Mouse (Mus musculus): Measurements from ENCODE around the gene Cspg4. TPM values are rescaled to one million over a fixed set of nuclear protein-coding genes. Genes with fewer than 3 reads are reported as not detected.
"Not testable (repeated sequence)": the region's sequence is repeated elsewhere in the genome, so short reads cannot be mapped to it uniquely, and the experiment has no call there.

Cspg4 gene
- polyA plus RNA-seq, 1 experiment from 2014 or later = 0.91 TPM

GRCm38 (mm10) chr9:56926025-56926360 lies 61.2 kb downstream of the Cspg4 start:
- no peak for DNase-seq (ENCODE audit: low spot score)

- DNase-seq (ENCODE audit: low spot score) = no peak
Measured at GRCm38 (mm10) chr9:56926387-56926786, 61.6 kb downstream of the Cspg4 start.

DNA sequence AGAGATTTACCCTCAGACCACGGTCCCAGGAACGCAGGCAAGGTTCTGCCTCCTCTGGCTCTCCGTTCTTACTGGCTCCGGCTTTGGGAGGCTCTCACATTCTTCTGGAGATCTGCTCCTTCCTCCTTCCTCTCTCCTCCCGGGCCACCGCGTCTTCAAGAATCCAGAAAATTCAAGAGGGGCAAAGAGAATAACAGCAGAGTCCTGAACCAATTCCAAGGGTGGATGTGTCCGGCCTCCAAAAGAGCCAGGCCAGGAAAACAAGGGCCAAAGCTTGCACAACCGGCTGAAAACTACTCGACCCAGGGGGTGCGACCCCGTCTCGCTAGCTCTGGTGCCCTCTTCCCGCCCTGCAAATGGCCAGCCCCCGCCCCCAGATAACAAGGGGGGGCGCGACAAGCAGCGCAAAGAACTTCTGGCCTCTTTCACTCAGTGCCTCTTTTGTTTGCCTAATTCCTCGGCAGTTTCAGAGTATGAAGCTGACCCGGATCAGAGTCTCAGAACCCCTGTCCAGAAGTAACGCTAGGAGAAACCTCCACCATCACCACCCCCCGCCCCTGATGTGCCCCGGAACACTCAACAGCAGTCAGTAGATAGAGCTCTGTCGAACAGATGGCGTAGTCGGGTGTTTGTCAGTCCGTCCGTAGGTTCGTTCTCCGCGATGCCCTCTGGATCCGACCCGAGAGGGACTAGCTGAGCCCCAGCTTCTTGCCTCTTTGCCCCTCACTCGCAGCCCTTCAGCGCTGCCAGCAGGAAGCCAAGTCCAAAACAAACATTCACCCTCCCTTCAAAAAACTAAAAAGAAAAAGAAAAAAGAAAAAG lies 62.6 kb downstream of the Cspg4 start:
- DNase-seq (ENCODE audit: low spot score) = peak; percentile 41

- DNase-seq (ENCODE audit: low spot score) = peak; percentile 69
Measured at GRCm38 (mm10) chr9:56928041-56928811, 63.4 kb downstream of the Cspg4 start, which contains the start of gene Snx33. Gene Snx33, minus strand, starts transcription at chr9:56928371.

DNA sequence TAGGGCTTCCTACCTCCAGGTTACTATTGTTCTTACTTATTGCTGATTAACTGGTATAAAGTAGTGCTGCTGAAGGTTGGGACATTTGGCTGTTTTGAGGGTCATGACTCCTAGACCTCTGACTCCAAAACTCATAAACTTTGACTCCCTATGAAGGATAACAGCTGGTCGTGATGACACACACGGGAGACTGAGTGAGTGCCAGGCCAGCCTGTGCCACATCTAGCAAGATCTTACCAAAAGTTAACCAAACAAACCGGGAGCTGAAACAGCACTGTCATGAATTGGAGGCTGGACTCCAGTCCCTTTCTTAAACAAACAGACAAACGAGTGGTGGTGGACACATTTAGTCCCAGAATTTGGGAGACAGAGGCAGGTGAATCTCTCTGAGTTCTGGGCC lies 64.7 kb downstream of the Cspg4 start:
- DNase-seq (ENCODE audit: low spot score) = no peak

DNA sequence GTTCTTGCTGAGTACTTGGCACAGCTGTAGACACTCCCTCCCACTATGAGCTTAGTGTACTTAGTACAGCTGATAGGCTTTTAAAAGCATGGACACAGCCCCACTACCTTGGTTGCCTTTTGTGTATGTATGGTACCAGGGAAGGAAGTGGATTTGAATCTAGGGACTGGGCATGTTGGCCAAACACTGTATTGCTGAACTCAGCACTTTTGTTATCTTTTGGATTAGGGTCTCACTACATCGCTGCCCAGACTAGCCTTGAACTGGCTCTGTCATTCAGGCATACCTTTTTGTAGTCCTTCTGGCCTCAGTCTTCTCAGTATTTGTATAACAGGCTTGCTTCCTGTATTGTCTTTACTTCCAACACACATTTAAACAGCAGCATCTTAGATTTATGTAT lies 65.7 kb downstream of the Cspg4 start:
- no peak for DNase-seq (ENCODE audit: low spot score)

GRCm38 (mm10) chr9:56936861-56937222 lies 72.0 kb downstream of the Cspg4 start:
- no peak for DNase-seq (ENCODE audit: low spot score)

- DNase-seq (ENCODE audit: low spot score) = peak; percentile 96
Measured at GRCm38 (mm10) chr9:56937223-56938160, 72.7 kb downstream of the Cspg4 start, which contains the start of gene Imp3. Gene Imp3, plus strand, starts transcription at chr9:56937475.

GRCm38 (mm10) chr9:56938374-56938773 lies 73.5 kb downstream of the Cspg4 start:
- no peak for DNase-seq (ENCODE audit: low spot score)

GRCm38 (mm10) chr9:56947481-56947880 lies 82.6 kb downstream of the Cspg4 start:
- peak; percentile 50 for DNase-seq (ENCODE audit: low spot score)

GRCm38 (mm10) chr9:56948699-56949098 lies 83.9 kb downstream of the Cspg4 start:
- DNase-seq (ENCODE audit: low spot score) = not testable (repeated sequence)

Other genes starting within 250 kb of the Cspg4 start
- gene Lingo1, start 68.6 kb upstream of the Cspg4 start, polyA plus RNA-seq (2015; fragmentation: Nextera tagmentation; extraction: Ambion mirVana) = 1.1 and 1.3 TPM in 2 replicates
- 0.13 TPM in 1 of 2 replicates, not detected in the other for gene Odf3l1, start 354 bp upstream of the Cspg4 start, polyA plus RNA-seq (2015; fragmentation: Nextera tagmentation; extraction: Ambion mirVana)
- 4.7 and 5.1 TPM in 2 replicates for gene Snx33, start 63.3 kb downstream of the Cspg4 start, polyA plus RNA-seq (2015; fragmentation: Nextera tagmentation; extraction: Ambion mirVana)
- 154 and 160 TPM in 2 replicates for gene Imp3, start 72.4 kb downstream of the Cspg4 start, polyA plus RNA-seq (2015; fragmentation: Nextera tagmentation; extraction: Ambion mirVana)
- 20.9 and 23.6 TPM in 2 replicates for gene Snupn, start 85.8 kb downstream of the Cspg4 start, polyA plus RNA-seq (2015; fragmentation: Nextera tagmentation; extraction: Ambion mirVana)
- 9.3 and 10.6 TPM in 2 replicates for gene Ptpn9, start 129.9 kb downstream of the Cspg4 start, polyA plus RNA-seq (2015; fragmentation: Nextera tagmentation; extraction: Ambion mirVana)
- 25.3 and 26.6 TPM in 2 replicates for gene Sin3a, start 207.0 kb downstream of the Cspg4 start, polyA plus RNA-seq (2015; fragmentation: Nextera tagmentation; extraction: Ambion mirVana)

Measured in thymus, postnatal 0 days (tissue).